Mouse (Mus musculus) liver, adult 2 months (tissue): ENCODE measurements around the gene Cd2ap.

Source experiments
- CTCF ChIP-seq: fragments of 200-500 bp; IDR thresholded peaks from 2 replicates; pipeline ENCODE4 v1.5.1; 2011; ENCODE audit warnings: low read depth, low read length, control low read depth
- POLR2A ChIP-seq: fragments of 200-500 bp; IDR thresholded peaks from 2 replicates; pipeline ENCODE4 v1.6.1; 2011; ENCODE audit warnings: low read length, control low read depth; ENCODE audit not compliant: insufficient read depth; ENCODE audit errors: extremely low read depth

DNA sequence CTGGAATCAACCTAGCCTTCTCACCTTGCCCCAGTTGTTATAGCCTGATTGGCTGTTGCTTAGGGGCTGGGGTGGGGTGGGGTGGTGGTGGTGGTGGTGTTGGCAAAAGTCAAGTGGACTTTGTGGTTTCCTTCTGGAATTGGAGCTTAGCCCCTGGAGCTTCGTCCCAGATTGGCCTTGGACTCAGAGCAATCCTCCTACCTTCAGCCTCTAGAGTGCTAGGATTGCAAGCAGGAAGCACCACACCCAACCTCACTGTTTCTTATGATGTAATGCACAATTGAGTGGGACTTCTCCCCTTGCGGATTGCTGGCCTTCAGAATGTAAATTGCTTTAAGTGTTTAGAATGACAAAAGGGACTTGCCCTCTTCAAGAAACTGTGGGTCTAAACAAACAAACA, 24.3 kb upstream of the Cd2ap start:
- no peak for TF ChIP-seq CTCF
- TF ChIP-seq POLR2A, result no peak
